Mouse (Mus musculus) bone marrow, adult 2 months (tissue): ENCODE measurements around the gene Lrp3. TPM values are rescaled to one million over a fixed set of nuclear protein-coding genes. Genes with fewer than 3 reads are reported as not detected.
A peak's percentile ranks its signal among the peaks of the same experiment; 100 is the strongest.

Experiments used
- H3K27ac ChIP-seq: fragments of 200-500 bp; 2 replicates; pipeline ENCODE4 v1.5.1; 2012; ENCODE audit warnings: low read depth, mild to moderate bottlenecking, control low read depth, inconsistent platforms, low read length; ENCODE audit not compliant: control insufficient read depth, poor library complexity, insufficient read depth
- H3K4me1 ChIP-seq: fragments of 200-500 bp; 2 replicates; pipeline ENCODE4 v1.6.1; 2011; ENCODE audit warnings: low read length; ENCODE audit not compliant: control insufficient read depth, insufficient read depth
- H3K4me3 ChIP-seq: fragments of 200-500 bp; replicated peaks from 2 replicates; pipeline ENCODE3; 2011; ENCODE audit warnings: mild to moderate bottlenecking, low read depth, low read length, control low read depth; ENCODE audit not compliant: control insufficient read depth
- CTCF ChIP-seq: fragments of 200-500 bp; IDR thresholded peaks from 2 replicates; pipeline ENCODE4 v1.5.1; 2011; ENCODE audit warnings: low read length, control low read depth; ENCODE audit not compliant: control insufficient read depth, insufficient read depth
- POLR2A ChIP-seq: fragments of 200-500 bp; IDR thresholded peaks from 2 replicates; pipeline ENCODE4 v1.6.1; 2011; ENCODE audit warnings: low read depth, mild to moderate bottlenecking, control low read depth, low read length, borderline replicate concordance; ENCODE audit not compliant: control insufficient read depth
- WGBS: fragments of 180-500 bp; shearing (Covaris S2); methylation state at CpG from one replicate; pipeline ENCODE4 v1.1.7; 2018; 5-methylcytosine and 5-hydroxymethylcytosine counted together
- polyA plus RNA-seq: library from polyadenylated mRNA; stranded (reverse); fragments of >200 nt; gene quantifications from 2 replicates; pipeline ENCODE4 v1.2.4, GENCODE M21; 2011; ENCODE audit warnings: low replicate concordance; ENCODE audit not compliant: missing spikeins, insufficient read depth, insufficient read length

The Lrp3 gene
- polyA plus RNA-seq, 1 experiment, result not detected

GRCm38 (mm10) chr7:35234361-35235245, 19.3 kb upstream of the Lrp3 start:
- peak overlapping the region; percentile 87 for H3K4me3 ChIP-seq
- 1% methylated on average over 45 of the region's 45 CpGs for WGBS
- H3K27ac ChIP-seq, result peak overlapping the region; percentile 84
- no peak for TF ChIP-seq CTCF
- TF ChIP-seq POLR2A, result peak; percentile 56; the same call in 1 of the 2 replicates
- no peaks in the 10 kb centered on the region; the same call in 1 of the 2 replicates for H3K4me1 ChIP-seq

- no peak for TF ChIP-seq CTCF
- no peak for TF ChIP-seq POLR2A
- H3K4me3 ChIP-seq, result no peak overlapping the region
- H3K4me1 ChIP-seq, result no peaks in the 10 kb centered on the region; the same call in 1 of the 2 replicates
- 84% methylated on average over 12 of the region's 12 CpGs for WGBS
- H3K27ac ChIP-seq, result no peak overlapping the region
These were observed 18.6 kb upstream of the Lrp3 start for GRCm38 (mm10) chr7:35233861-35234260.

DNA sequence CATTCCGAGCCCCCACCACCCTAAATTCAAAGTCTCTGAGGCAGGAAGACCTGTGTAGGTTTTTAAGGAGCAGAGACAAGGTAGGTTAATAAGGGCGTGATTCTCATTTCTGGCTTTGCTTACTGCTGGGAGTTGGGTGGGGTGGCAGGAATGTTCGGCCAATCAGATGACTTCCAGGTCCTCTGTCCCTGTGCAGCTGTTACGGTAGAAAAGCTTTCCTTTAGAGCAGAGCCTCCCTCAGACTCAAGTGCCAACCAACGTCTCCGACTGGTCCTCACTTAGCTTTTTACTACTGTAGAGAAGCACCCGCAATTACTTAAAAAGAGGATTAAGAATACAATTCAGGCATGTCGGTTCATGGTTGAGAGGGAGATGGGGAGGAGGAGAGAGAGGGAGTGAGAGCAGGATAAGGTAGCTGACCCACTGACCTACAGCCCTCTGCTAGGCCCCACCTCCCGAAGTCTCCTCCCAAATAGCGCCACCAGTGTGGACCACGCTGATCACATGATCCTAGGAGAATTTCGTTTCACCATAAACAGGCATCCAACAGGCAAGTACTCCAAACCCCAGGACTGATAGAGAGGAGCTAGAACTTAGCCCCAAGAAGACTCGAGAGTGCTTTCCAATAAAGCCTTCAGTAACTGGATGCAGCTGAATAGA, 17.6 kb upstream of the Lrp3 start:
- 89% methylated on average over 13 of the region's 13 CpGs for WGBS
- Histone ChIP-seq H3K4me3 (no peak overlapping the region), H3K27ac (no peak overlapping the region), H3K4me1 (no peaks in the 10 kb centered on the region; the same call in 1 of the 2 replicates)
- TF ChIP-seq CTCF (no peak), POLR2A (no peak)

DNA sequence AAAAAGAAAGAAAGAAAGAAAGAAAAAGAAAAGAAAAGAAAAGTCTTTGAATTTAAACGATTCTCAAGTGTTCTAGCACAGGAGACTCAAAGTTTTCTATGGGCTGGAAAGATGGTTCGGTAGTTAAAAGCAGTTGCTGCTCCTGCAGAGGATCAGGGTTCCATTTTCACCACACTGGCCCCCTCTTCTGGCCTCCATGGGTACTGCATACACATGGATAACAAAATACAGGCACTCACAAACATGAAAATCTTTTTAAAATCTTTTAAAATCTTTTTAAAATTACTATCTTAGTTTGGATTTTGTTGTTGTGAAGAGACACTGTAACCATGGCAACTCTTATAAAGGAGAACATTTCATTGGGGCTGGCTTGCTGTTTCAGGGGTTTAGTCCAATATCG, 15.0 kb upstream of the Lrp3 start:
- Histone ChIP-seq H3K4me3 (no peak overlapping the region), H3K4me1 (no peaks in the 10 kb centered on the region; the same call in 1 of the 2 replicates), H3K27ac (no peak overlapping the region)
- whole genome bisulfite sequencing, result 79% methylated on average over 3 of the region's 3 CpGs
- no peak for TF ChIP-seq POLR2A
- peak; percentile 25; the same call in 1 of the 2 replicates for TF ChIP-seq CTCF

DNA sequence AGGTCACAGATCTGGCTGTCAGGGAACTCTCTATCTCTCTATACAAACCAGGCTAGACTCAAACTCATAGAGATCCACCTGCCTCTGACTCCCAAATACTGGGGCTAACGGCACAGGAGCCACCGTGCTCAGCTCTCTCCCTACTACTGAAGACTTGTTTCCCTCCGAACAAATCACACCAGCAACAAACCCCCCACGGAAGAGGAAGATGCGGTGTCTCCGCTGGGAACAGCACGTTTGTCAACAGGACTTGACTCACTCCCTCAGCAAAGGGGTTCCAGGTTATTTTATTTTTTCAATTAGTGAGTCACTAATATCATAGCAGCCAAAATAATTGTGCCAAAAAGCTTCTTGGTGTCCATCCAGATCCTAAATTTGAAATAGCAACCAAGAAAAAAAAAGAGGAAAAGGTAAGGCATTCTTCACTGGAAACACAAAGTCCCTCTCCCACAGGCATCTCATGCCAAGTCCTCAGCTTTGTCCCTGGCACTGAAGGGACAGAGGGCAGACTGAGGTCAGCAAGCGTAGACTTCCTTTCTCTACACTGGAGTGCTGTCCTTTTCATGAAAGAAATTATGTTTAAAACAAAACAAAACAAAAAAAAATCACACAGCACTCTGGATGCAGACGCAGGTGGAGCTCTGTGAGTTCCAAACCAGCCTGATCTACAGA, 5.5 kb upstream of the Lrp3 start:
- H3K27ac ChIP-seq, result no peak overlapping the region
- H3K4me1 ChIP-seq, result no peaks in the 10 kb centered on the region
- TF ChIP-seq CTCF (no peak), POLR2A (no peak)
- no peak overlapping the region for H3K4me3 ChIP-seq
- WGBS, result 70% methylated on average over 9 of the region's 9 CpGs

GRCm38 (mm10) chr7:35215731-35216130, 433 bp upstream of the Lrp3 start:
- Histone ChIP-seq H3K27ac (no peak overlapping the region), H3K4me3 (no peak overlapping the region), H3K4me1 (no peaks in the 10 kb centered on the region)
- 44% methylated on average over 5 of the region's 5 CpGs for WGBS
- TF ChIP-seq POLR2A, result no peak

DNA sequence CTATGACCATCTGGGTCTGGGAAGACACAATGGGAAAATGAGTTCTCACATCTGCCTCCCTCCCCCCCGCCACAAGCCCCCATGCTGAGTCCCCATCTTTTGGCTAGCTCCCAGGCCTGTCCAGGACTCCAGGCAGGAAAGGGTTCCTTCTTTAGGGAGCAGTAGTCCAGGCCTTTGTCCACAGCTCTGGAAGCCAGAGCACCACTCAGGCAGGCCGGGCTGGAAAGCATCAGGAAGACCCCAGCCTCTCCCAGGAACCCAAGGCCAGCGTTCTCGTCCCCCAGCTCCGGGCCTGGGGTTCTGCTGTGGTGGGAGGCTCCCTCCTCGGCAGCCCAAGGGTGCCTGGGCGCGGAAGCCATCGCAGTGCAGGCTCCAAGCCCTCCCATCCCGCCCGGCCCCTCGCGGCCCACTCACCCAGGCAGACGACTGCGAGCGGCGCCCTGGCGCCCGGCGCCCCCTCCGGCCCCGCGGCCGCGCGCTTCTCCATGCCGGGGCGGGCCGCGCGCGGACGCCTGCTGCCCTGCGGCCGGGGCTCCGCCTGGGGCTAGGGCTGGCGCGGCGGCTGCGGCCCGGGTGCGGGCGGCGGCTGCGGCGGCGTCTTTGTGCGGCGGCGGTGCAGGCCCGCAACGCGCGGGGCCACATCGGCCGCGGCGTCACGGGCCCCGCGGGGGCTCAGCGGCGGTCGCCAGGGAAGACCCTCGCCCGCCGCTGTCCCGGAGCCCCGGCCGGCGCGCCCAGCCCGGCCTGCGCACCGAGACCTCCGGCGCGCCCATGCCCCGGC, 666 bp downstream of the Lrp3 start:
- no peak for TF ChIP-seq POLR2A
- TF ChIP-seq CTCF, result no peak
- H3K4me3 ChIP-seq, result no peak overlapping the region
- 8% methylated on average over 76 of the region's 79 CpGs for WGBS

More for the DNA sequence above, 666 bp downstream of the Lrp3 start:
- H3K4me1 ChIP-seq, result no peaks in the 10 kb centered on the region
- no peak overlapping the region for H3K27ac ChIP-seq
